ENCODE assay signal across 9 mouse cellular contexts in genomic region chr14:31432424-31432823, GRCm38 (mm10). TPM values are rescaled to one million over a fixed set of nuclear protein-coding genes. Genes with fewer than 3 reads are reported as not detected.
DNase-seq lines count a peak whose midpoint lies in the region; ATAC-seq and TF ChIP-seq lines count a peak whose summit lies in the region.
"Had no signal": no experiment of that assay in that cellular context is flagged by ENCODE, and none has a peak within 500 bp of the region (broad histone marks: within the 10 kb centered on the region; RNA-seq: fewer than 3 reads in every experiment).

No protein-coding gene starts in this region.

- H3K36me3 ChIP-seq in heart, adult 2 months (ENCODE audit: control insufficient read depth, insufficient read depth, low read length): peaks cover 21% of the 10 kb centered on the region
- no peaks in the 10 kb centered on the region for H3K36me3 ChIP-seq in lung, postnatal 0 days (ENCODE audit: insufficient read depth, low read length)
- H3K36me3 ChIP-seq in kidney, postnatal 0 days (ENCODE audit: insufficient read depth, low read length): no peaks in the 10 kb centered on the region
- no peaks in the 10 kb centered on the region for H3K36me3 ChIP-seq in myocyte (ENCODE audit: control insufficient read depth, insufficient read depth)
- H3K36me3 ChIP-seq: midbrain, embryonic 12.5 days had no signal

- H3ac ChIP-seq in myocyte (ENCODE audit: control insufficient read depth, insufficient read length): no peak overlapping the region

- no peak for DNase-seq in heart, adult 2 months
- no peak for DNase-seq in heart, postnatal 10 days
- DNase-seq in lung, postnatal 0 days (ENCODE audit: low spot score): peak; percentile 70
- DNase-seq in lung, adult 18-20 months: no peak
- DNase-seq in kidney, postnatal 0 days (ENCODE audit: low spot score): no peak
- no peak for DNase-seq in frontal cortex, postnatal 36 days (ENCODE audit: low spot score in 2 of 2)
- DNase-seq in left cerebral cortex, postnatal 36 days (ENCODE audit: low spot score in 2 of 2): no peak

- H3K9ac ChIP-seq in heart, adult 2 months (ENCODE audit: low read depth, low read length): no peak overlapping the region
- no peak overlapping the region for H3K9ac ChIP-seq in lung, postnatal 0 days (replicated peaks; ENCODE audit: low read depth)
- H3K9ac ChIP-seq in kidney, postnatal 0 days (ENCODE audit: low read depth, low read length): no peak overlapping the region
- H3K9ac ChIP-seq: midbrain, embryonic 12.5 days had no signal

- TF ChIP-seq POLR2A in heart, adult 2 months (IDR thresholded peaks at IDR 0.05; ENCODE audit: insufficient read depth, low read depth, low read length): no peak
- no peak for TF ChIP-seq POLR2A in myocyte (IDR thresholded peaks at IDR 0.05; ENCODE audit: insufficient read length, low read depth)

- ATAC-seq in lung, postnatal 0 days: no peak
- ATAC-seq in kidney, postnatal 0 days (replicated peaks; ENCODE audit: low FRiP score, low read depth): no peak

- H3K4me1 ChIP-seq in heart, adult 2 months (ENCODE audit: control insufficient read depth, insufficient read depth, low read length): peaks cover 31% of the 10 kb centered on the region
- H3K4me1 ChIP-seq in lung, postnatal 0 days (ENCODE audit: insufficient read depth, low read depth, low read length): peaks cover 21% of the 10 kb centered on the region; the same call in 1 of the 2 replicates
- peaks cover 38% of the 10 kb centered on the region for H3K4me1 ChIP-seq in kidney, postnatal 0 days (replicated peaks; ENCODE audit: insufficient read depth, low read length)

- no peak overlapping the region; the same call in 1 of the 2 replicates for H3K4me2 ChIP-seq in lung, postnatal 0 days (replicated peaks; ENCODE audit: low read depth, low read length)
- H3K4me2 ChIP-seq in kidney, postnatal 0 days (ENCODE audit: low read length): peak overlapping the region; percentile 98; the same call in 1 of the 2 replicates
- H3K4me2 ChIP-seq in myocyte (ENCODE audit: low read depth): peak overlapping the region; percentile 97
- H3K4me2 ChIP-seq: midbrain, embryonic 12.5 days had no signal

- 0 out of 2 replicates have a peak, but pooled peaks cover 2% of the 10 kb centered on the region for H3K79me2 ChIP-seq in heart, adult 2 months (replicated peaks; ENCODE audit: control insufficient read depth, insufficient read depth, low read length)
- H3K79me2 ChIP-seq in myocyte (ENCODE audit: control insufficient read depth, insufficient read depth): no peaks in the 10 kb centered on the region

- no peak for TF ChIP-seq EP300 in heart, adult 2 months (IDR thresholded peaks at IDR 0.05; ENCODE audit: insufficient read depth, low read depth, low read length)
- TF ChIP-seq EP300 in lung, postnatal 0 days (IDR thresholded peaks at IDR 0.05): no peak; the same call in 1 of the 2 replicates

- no peaks in the 10 kb centered on the region for H3K9me3 ChIP-seq in lung, postnatal 0 days (ENCODE audit: low read length)
- H3K9me3 ChIP-seq in kidney, postnatal 0 days (replicated peaks; ENCODE audit: low read length): no peaks in the 10 kb centered on the region
- H3K9me3 ChIP-seq: midbrain, embryonic 12.5 days had no signal

- whole genome bisulfite sequencing in heart, adult 2 months: 9% methylated on average over 4 of the region's 4 CpGs
- 28% methylated on average over 4 of the region's 4 CpGs for WGBS in lung, postnatal 0 days
- 20% methylated on average over 4 of the region's 4 CpGs for WGBS in kidney, postnatal 0 days

- peak overlapping the region; percentile 84 for H3K27ac ChIP-seq in heart, adult 2 months
- H3K27ac ChIP-seq in lung, postnatal 0 days (ENCODE audit: low read length): peak overlapping the region; percentile 60; the same call in 1 of the 2 replicates
- H3K27ac ChIP-seq in kidney, postnatal 0 days: 0 out of 2 replicates have a peak overlapping the region, but pooled peaks have one; percentile 43

- H3K27me3 ChIP-seq in heart, adult 2 months (ENCODE audit: control insufficient read depth, insufficient read depth, low read length): no peaks in the 10 kb centered on the region
- peaks cover 6% of the 10 kb centered on the region; the same call in 1 of the 2 replicates for H3K27me3 ChIP-seq in lung, postnatal 0 days (replicated peaks; ENCODE audit: insufficient read depth, low read length)
- H3K27me3 ChIP-seq in kidney, postnatal 0 days (ENCODE audit: insufficient read depth, low read length): no peaks in the 10 kb centered on the region
- no peaks in the 10 kb centered on the region for H3K27me3 ChIP-seq in myocyte (ENCODE audit: control insufficient read depth, insufficient read depth, insufficient read length)

- H3K4me3 ChIP-seq in heart, adult 2 months: 0 out of 2 replicates have a peak overlapping the region, but pooled peaks have one; percentile 1
- no peak overlapping the region for H3K4me3 ChIP-seq in lung, postnatal 0 days (ENCODE audit: low read depth, low read length)
- no peak overlapping the region for H3K4me3 ChIP-seq in kidney, postnatal 0 days (replicated peaks; ENCODE audit: low read depth, low read length)
- no peak overlapping the region for H3K4me3 ChIP-seq in myocyte
- H3K4me3 ChIP-seq: midbrain, embryonic 12.5 days had no signal

- intact Hi-C loops in heart, adult 2 months (cut with DNase I): no loop called here
- intact Hi-C loops in heart, postnatal 10 days (cut with DNase I): no loop called here
- intact Hi-C loops in left cerebral cortex, postnatal 36 days (cut with DNase I): no loop called here

- TF ChIP-seq CTCF in heart, adult 2 months (IDR thresholded peaks at IDR 0.05): no peak
- TF ChIP-seq CTCF in lung, postnatal 0 days (IDR thresholded peaks at IDR 0.05): no peak
- no peak for TF ChIP-seq CTCF in kidney, postnatal 0 days (IDR thresholded peaks at IDR 0.05; ENCODE audit: low read depth)

TF ChIP-seq in myocyte, 11 proteins besides CTCF, POLR2A, EP300 and RAD21:
- TF ChIP-seq REST (IDR thresholded peaks at IDR 0.05; ENCODE audit: insufficient read depth, insufficient read length) (no peak), USF1 (IDR thresholded peaks at IDR 0.05; ENCODE audit: low read depth) (no peak), E2F4 (IDR thresholded peaks at IDR 0.05; ENCODE audit: insufficient read depth) (no peak), MYOG (IDR thresholded peaks at IDR 0.05; ENCODE audit: control insufficient read depth in 1 of 3, insufficient read depth in 1 of 3, insufficient read length in 2 of 3, low read depth in 2 of 3) (peak in 1 of 3 experiments; percentile 69), SRF (IDR thresholded peaks at IDR 0.05; ENCODE audit: control insufficient read depth, insufficient read length, low read depth) (no peak), CEBPB (IDR thresholded peaks at IDR 0.05; ENCODE audit: insufficient read depth, poor library complexity, severe bottlenecking) (no peak), TCF12 (IDR thresholded peaks at IDR 0.05; ENCODE audit: insufficient read depth, poor library complexity, severe bottlenecking) (no peak), POLR2AphosphoS2 (IDR thresholded peaks at IDR 0.05; ENCODE audit: insufficient read length, low read depth) (no peak), MYOD1 (IDR thresholded peaks at IDR 0.05; ENCODE audit: control insufficient read depth in 1 of 3, insufficient read length in 2 of 3, low read depth in 2 of 3) (peak in 1 of 3 experiments; percentile 39), MAX (IDR thresholded peaks at IDR 0.05; ENCODE audit: low read depth) (no peak), TCF3 (IDR thresholded peaks at IDR 0.05; ENCODE audit: insufficient read length, low read depth) (no peak)

RNA-seq across cellular contexts. Expression of gene Sh3bp5, which starts 3.5 kb away (rescaled TPM):
- 10 to 100 TPM; 51.0 to 58.3 TPM for total RNA-seq in heart, adult 2 months (2021)
- 27.0 and 37.1 TPM in 2 replicates for polyA plus RNA-seq in heart, adult 2 months (2012; rRNA removed)
- total RNA-seq in heart, postnatal 10 days (2021): 10 to 100 TPM; 59.7 to 65.1 TPM
- 37.9 and 38.4 TPM in 2 replicates for polyA plus RNA-seq in lung, postnatal 0 days (2015; fragmentation: Nextera tagmentation; extraction: Ambion mirVana)
- polyA plus RNA-seq in kidney, postnatal 0 days (2015; fragmentation: Nextera tagmentation; extraction: Ambion mirVana): 45.2 and 46.8 TPM in 2 replicates
- 29.5 TPM for polyA plus RNA-seq in myocyte (2012; fragmentation: generic; extraction: Trizol)
- 10 to 100 TPM; 60.1 to 60.2 TPM for total RNA-seq in left cerebral cortex, postnatal 36 days (2021)
